Mouse (Mus musculus) stomach, embryonic 14.5 days (tissue): Measurements from ENCODE around the gene Il2. TPM values are rescaled to one million over a fixed set of nuclear protein-coding genes. Genes with fewer than 3 reads are reported as not detected.

Experiments
- ATAC-seq: fragments of 200-750 bp; cut with Nextera tagmentation; 2 replicates; pipeline ENCODE4 v1.8.0; 2017; ENCODE audit warnings: low read depth, moderate TSS enrichment; ENCODE audit not compliant: insufficient number of reproducible peaks, insufficient read depth, low FRiP score
- H3K27ac ChIP-seq: fragments of 300-500 bp; sonication (generic); 2 replicates; pipeline ENCODE4 v1.5.1; 2014; ENCODE audit warnings: mild to moderate bottlenecking, low read length, moderate library complexity, mixed read lengths
- H3K27me3 ChIP-seq: fragments of 300-500 bp; sonication (generic); 2 replicates; pipeline ENCODE4 v1.6.1; 2014; ENCODE audit warnings: low read length, control low read depth, mixed read lengths; ENCODE audit not compliant: control insufficient read depth, insufficient read depth
- H3K36me3 ChIP-seq: fragments of 300-500 bp; sonication (generic); 2 replicates; pipeline ENCODE4 v1.6.1; 2014; ENCODE audit warnings: mild to moderate bottlenecking, control low read depth, low read length, moderate library complexity, mixed read lengths; ENCODE audit not compliant: control insufficient read depth, insufficient read depth
- H3K4me1 ChIP-seq: fragments of 300-500 bp; sonication (generic); 2 replicates; pipeline ENCODE4 v1.6.1; 2014; ENCODE audit warnings: low read length, control low read depth, mixed read lengths; ENCODE audit not compliant: control insufficient read depth, insufficient read depth
- H3K4me2 ChIP-seq: fragments of 300-500 bp; sonication (generic); replicated peaks from 2 replicates; pipeline ENCODE4 v1.6.1; 2014; ENCODE audit warnings: low read depth, low read length, control low read depth
- H3K4me3 ChIP-seq: fragments of 300-500 bp; sonication (generic); 2 replicates; pipeline ENCODE4 v1.5.1; 2014; ENCODE audit warnings: low read depth, low read length, control low read depth
- H3K9ac ChIP-seq: fragments of 300-500 bp; sonication (generic); replicated peaks from 2 replicates; pipeline ENCODE4 v1.6.1; 2014; ENCODE audit warnings: low read depth, mild to moderate bottlenecking, control low read depth, low read length, moderate library complexity, mixed read lengths
- H3K9me3 ChIP-seq: fragments of 300-500 bp; sonication (generic); 2 replicates; pipeline ENCODE4 v1.6.1; 2016; ENCODE audit warnings: low read depth, low read length, control low read depth; ENCODE audit not compliant: control insufficient read depth
- WGBS: fragments of 180-500 bp; shearing (Covaris S2); extraction: QIAGEN DNeasy Blood & Tissue Kit; methylation state at CpG from one replicate; pipeline ENCODE4 v1.1.7; 2014; 5-methylcytosine and 5-hydroxymethylcytosine counted together
- polyA plus RNA-seq: library from polyadenylated mRNA; unstranded; fragments of >200 nt; fragmentation: Nextera tagmentation; extraction: Ambion mirVana; gene quantifications from 2 replicates; pipeline ENCODE4 v1.2.1, GENCODE M21; 2014

Il2 gene
- polyA plus RNA-seq: 0.38 and 0.52 TPM in 2 replicates

DNA sequence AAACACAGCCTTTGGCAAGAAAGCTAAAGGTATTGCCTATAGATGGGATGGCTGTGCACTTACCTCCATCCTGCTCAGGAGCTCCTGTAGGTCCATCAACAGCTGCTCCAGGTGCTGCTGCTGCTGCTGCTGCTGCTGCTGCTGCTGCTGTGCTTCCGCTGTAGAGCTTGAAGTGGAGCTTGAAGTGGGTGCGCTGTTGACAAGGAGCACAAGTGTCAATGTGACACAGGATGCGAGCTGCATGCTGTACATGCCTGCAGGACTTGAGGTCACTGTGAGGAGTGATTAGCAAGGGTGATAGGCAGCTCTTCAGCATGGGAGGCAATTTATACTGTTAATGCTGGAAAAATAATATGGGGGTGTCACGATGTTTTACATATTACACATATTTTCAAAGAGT, at the start of gene Il2:
Gene Il2 (minus strand): TSS at position 305 of the 400 bp plus-strand sequence.
- 0 out of 2 replicates have a peak, but pooled peaks cover 5% of the 10 kb centered on the region for H3K4me1 ChIP-seq
- ATAC-seq: no peak
- H3K27ac ChIP-seq: no peak within 1 kb of the TSS
- H3K36me3 ChIP-seq: no peaks in the 10 kb centered on the region
- 75% methylated on average over 4 of the region's 4 CpGs for WGBS
- no peaks in the 10 kb centered on the region for H3K9me3 ChIP-seq
- no peak within 1 kb of the TSS for H3K4me2 ChIP-seq
- H3K9ac ChIP-seq: no peak within 1 kb of the TSS
- no peak within 1 kb of the TSS for H3K4me3 ChIP-seq
- H3K27me3 ChIP-seq: no peaks in the 10 kb centered on the region

DNA sequence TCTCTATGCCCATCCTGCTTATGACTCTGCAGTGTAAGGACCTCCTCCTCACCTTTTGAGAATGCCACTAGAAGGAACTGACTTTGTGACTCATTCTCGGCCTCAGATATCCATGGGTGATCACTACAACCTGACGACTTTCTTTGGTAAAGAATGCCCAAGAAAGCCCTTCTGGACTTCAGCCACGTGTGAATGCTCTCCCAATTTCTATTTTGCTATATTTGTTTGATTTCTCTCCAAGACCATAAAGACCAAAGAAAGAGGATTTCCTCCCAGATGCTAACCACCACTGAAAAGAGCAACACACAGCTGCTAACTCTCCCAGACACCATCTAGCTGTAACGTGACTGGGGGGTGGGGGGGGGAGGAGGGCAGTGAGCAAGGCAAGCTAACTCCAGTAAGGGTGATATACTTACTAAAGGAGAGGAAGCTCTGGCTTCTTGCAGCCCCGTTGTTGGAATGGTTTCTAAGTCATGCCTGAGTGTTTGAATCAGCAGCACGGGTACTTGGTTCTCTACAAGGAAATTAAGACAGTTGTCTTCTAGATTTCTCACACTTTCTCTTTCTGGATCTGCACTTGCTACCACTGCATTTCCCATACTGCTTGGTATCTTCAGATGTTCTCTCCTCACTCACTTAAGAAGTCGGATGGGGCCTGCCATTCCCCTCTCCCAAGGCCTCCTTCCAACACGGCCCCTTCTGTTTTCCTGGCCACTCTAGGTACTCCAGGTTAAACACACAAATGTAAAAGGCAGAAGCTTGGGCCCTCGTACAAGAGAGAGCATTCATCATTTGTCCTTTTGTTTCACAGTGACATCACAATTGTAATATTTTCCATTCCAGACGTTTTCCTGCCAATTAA, 49.2 kb upstream of the Il2 start:
- Histone ChIP-seq H3K9me3 (no peaks in the 10 kb centered on the region), H3K27ac (no peak overlapping the region)

DNA sequence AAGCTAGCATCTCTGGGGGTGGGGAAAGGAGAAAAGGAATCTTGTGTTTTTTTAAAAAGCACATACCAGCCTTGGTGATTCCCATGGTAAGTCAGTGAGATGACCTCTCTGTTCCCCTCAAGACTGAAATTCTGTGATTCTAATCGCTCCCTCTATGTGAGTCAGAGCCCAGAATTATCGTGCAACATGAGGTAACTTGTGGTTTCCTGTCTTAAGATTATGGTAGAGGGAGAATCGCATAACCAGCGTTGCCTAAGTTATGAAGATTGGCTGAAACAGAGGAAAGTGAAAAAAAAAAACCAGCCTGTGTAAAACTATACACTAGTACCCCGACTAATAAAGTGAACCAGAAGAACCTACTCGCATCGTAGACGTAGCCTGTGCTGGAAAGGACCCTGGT, 47.5 kb upstream of the Il2 start:
- Histone ChIP-seq H3K4me1 (no peaks in the 10 kb centered on the region), H3K27ac (no peak overlapping the region), H3K27me3 (no peaks in the 10 kb centered on the region), H3K4me2 (no peak overlapping the region), H3K9me3 (no peaks in the 10 kb centered on the region), H3K9ac (no peak overlapping the region), H3K36me3 (no peaks in the 10 kb centered on the region), H3K4me3 (no peak overlapping the region)
- 87% methylated on average over 8 of the region's 8 CpGs for WGBS
- no peak for ATAC-seq

More for the DNA sequence above, 49.2 kb upstream of the Il2 start:
- Histone ChIP-seq H3K9ac (no peak overlapping the region), H3K4me3 (no peak overlapping the region), H3K27me3 (no peaks in the 10 kb centered on the region), H3K4me2 (no peak overlapping the region), H3K36me3 (no peaks in the 10 kb centered on the region), H3K4me1 (no peaks in the 10 kb centered on the region)
- no peak for ATAC-seq
- WGBS: 62% methylated on average over 10 of the region's 10 CpGs

DNA sequence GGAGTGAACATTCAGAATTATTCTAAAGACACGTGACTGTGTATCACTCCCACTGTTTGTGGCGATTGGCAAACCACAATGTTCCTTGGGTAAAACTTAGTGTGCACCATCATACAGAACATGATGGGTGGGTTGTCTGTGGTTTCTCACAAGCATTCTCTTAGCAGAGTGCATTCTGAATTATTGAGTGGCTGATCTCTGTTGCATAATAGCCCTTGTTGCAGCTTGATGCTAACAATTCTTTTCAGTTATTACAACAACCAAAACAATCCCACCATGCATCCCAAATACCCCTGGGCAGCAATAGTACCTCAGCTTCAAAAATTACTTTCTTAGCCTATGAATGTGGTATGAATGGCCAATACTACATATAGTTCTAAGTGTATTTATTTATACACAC, 43.5 kb upstream of the Il2 start:
- ATAC-seq: no peak
- Histone ChIP-seq H3K4me3 (no peak overlapping the region), H3K9ac (no peak overlapping the region), H3K27me3 (no peaks in the 10 kb centered on the region), H3K4me2 (no peak overlapping the region), H3K4me1 (no peaks in the 10 kb centered on the region), H3K27ac (no peak overlapping the region), H3K9me3 (no peaks in the 10 kb centered on the region), H3K36me3 (no peaks in the 10 kb centered on the region)
- WGBS: 88% methylated on average over 2 of the region's 2 CpGs

DNA sequence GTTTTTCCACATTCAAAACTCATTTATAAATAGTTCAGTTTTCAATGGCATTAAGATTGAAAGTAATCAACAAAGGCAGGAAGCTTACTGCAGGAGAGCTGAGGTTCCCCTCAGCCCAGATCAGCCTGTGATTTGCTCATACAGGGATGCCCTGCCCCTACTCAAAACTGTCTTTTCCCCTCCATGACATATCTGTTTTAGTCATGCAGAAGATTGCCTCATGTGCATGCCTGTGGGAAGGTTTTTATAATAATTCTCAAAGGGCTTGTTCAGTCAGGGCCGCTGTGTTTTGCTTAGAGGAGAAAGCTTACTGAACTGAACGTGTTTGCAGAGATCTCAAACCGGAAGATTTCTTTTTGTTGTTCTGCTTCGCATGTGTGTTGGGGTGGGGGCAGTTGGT, 35.3 kb upstream of the Il2 start:
- H3K27me3 ChIP-seq: no peaks in the 10 kb centered on the region
- H3K4me2 ChIP-seq: no peak overlapping the region
- no peak overlapping the region for H3K4me3 ChIP-seq
- no peak overlapping the region for H3K9ac ChIP-seq
- H3K9me3 ChIP-seq: no peaks in the 10 kb centered on the region
- no peaks in the 10 kb centered on the region for H3K4me1 ChIP-seq
- no peak for ATAC-seq
- H3K27ac ChIP-seq: no peak overlapping the region
- WGBS: 84% methylated on average over 4 of the region's 4 CpGs
- H3K36me3 ChIP-seq: no peaks in the 10 kb centered on the region

DNA sequence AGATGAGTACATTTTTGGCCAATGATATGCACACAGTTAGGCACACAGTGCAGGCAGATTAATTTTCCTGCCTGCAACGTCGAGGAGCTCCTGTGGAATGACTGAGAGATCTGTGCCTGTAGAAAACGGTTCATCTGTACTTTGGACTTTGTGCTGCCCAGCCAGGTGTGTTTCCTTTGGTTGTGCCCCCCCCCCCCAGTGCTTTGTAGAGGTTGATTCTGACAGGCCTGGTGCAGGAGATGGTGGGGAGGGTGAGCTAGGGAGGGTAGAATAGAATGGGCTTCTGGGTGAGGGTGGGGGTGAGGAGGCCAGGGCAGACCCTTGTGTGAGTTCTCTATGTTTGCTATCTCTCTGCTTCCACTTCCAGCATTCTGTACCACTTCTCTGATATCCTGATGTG, 32.5 kb upstream of the Il2 start:
- no peaks in the 10 kb centered on the region for H3K4me1 ChIP-seq
- no peaks in the 10 kb centered on the region for H3K9me3 ChIP-seq
- WGBS: 54% methylated on average over 3 of the region's 3 CpGs
- no peak overlapping the region for H3K4me2 ChIP-seq
- peak; percentile 68 for ATAC-seq
- H3K36me3 ChIP-seq: no peaks in the 10 kb centered on the region
- no peak overlapping the region for H3K9ac ChIP-seq
- H3K27me3 ChIP-seq: no peaks in the 10 kb centered on the region
- H3K27ac ChIP-seq: no peak overlapping the region
- no peak overlapping the region for H3K4me3 ChIP-seq

DNA sequence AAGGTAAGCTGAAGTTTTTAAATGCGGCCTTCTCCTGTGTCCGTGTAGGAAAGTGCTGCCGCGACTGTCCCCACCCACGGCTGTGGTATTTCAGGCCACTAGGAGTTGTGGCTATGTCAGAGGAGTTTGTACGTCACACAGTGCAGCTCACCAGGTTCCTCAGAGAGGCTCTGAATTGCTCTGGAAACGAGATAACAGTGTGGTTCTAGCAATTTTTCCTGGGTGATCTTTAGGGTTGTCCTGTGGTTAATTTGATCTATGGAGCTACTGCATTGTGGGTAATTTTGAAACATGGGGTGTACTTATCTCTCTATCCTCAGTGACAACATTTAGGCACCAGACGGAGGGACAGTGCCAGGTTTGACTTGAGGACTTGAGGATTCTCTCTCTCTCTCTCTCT, 31.3 kb upstream of the Il2 start:
- no peak for ATAC-seq
- 59% methylated on average over 8 of the region's 8 CpGs for WGBS

DNA sequence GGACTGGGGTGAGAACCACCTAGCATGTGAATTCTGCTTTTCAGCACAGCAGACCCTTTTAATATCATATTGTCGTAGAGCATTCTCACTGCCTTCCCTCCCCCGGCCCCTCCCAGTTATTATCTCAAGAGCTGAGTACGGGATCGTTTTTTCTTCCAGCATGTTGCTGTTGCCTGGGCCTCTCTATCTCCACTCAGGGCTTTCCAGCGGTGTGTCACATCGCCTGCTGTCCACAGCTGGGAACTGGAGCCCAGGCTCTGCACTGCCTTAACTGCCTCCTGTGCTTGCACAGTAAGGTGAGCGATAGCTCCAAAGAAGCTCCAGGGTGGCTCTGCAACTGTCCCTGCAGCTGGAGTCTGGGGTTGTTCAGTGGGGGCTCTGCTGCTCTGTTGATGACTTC, 28.6 kb upstream of the Il2 start:
- no peak overlapping the region for H3K27ac ChIP-seq
- no peaks in the 10 kb centered on the region for H3K4me1 ChIP-seq
- no peak overlapping the region for H3K4me2 ChIP-seq
- H3K4me3 ChIP-seq: no peak overlapping the region
- H3K36me3 ChIP-seq: no peaks in the 10 kb centered on the region
- no peaks in the 10 kb centered on the region for H3K9me3 ChIP-seq
- WGBS: 55% methylated on average over 7 of the region's 7 CpGs
- no peak overlapping the region for H3K9ac ChIP-seq
- ATAC-seq: no peak
- H3K27me3 ChIP-seq: no peaks in the 10 kb centered on the region

More for the DNA sequence above, 31.3 kb upstream of the Il2 start:
- H3K9ac ChIP-seq: no peak overlapping the region
- H3K4me3 ChIP-seq: no peak overlapping the region
- H3K4me1 ChIP-seq: no peaks in the 10 kb centered on the region
- no peaks in the 10 kb centered on the region for H3K36me3 ChIP-seq
- H3K4me2 ChIP-seq: no peak overlapping the region
- no peaks in the 10 kb centered on the region for H3K9me3 ChIP-seq
- no peaks in the 10 kb centered on the region for H3K27me3 ChIP-seq
- H3K27ac ChIP-seq: no peak overlapping the region

DNA sequence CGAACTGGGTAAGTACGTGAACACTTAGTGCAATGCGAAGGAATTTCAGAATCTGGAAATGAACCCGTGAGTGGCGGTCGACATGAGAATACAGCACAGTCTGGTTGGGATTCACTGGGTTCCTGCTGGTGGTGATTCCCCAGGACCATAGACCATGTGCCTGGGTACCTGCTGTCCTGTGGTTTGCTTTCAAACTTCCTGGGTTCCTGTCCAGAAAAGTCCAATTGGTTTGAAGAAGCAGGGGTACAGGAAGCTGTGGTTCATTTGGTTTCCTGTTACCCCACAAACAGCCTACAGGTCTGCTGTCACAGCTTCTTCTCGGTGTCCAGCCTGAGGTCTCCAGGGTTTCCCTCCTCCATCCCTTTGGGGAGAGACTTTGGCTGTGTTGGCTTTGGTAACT, 27.2 kb upstream of the Il2 start:
- no peak for ATAC-seq
- no peak overlapping the region for H3K4me3 ChIP-seq
- no peak overlapping the region for H3K27ac ChIP-seq
- H3K9me3 ChIP-seq: no peaks in the 10 kb centered on the region
- no peaks in the 10 kb centered on the region for H3K27me3 ChIP-seq
- H3K4me2 ChIP-seq: no peak overlapping the region
- H3K36me3 ChIP-seq: no peaks in the 10 kb centered on the region
- H3K9ac ChIP-seq: no peak overlapping the region
- no peaks in the 10 kb centered on the region for H3K4me1 ChIP-seq
- WGBS: 91% methylated on average over 7 of the region's 7 CpGs
